Mouse (Mus musculus) gonadal fat pad, adult 2 months (tissue): ENCODE measurements around the gene Slc43a2. TPM values are rescaled to one million over a fixed set of nuclear protein-coding genes. Genes with fewer than 3 reads are reported as not detected.

ENCODE experiments used
- DNase-seq: peaks from one replicate; pipeline ENCODE4 v3.0.0-alpha.2; 2012; ENCODE audit warnings: low read depth
- polyA plus RNA-seq: library from polyadenylated mRNA; depleted of rRNA; stranded (reverse); fragments of >200 nt; gene quantifications from 2 replicates; pipeline ENCODE4 v1.2.3, GENCODE M21; 2012

Slc43a2 gene
- polyA plus RNA-seq, 1 experiment, result 23.8 TPM

- DNase-seq, result no peak
These were observed 1.7 kb upstream of the Slc43a2 start for GRCm38 (mm10) chr11:75529771-75530170.

DNA sequence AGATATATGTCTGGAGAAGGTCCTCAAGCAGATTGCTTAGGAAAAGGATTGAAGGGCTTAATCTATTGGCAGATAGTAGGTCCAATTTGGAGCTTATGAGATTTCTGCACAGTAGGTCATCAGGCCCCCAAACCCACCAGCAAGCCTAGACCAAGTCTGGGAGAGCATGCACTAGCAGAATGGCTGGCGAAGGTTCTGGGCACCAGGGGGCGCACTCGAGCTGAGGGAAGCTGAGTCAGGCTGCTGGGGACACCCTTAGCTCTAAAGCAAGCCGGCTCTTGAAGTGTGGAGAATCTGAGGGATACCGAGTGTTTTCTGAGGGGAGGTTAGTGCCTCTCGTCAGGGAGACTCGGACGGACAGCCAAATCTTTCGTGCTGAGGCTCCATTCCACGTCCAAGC lies 1.2 kb upstream of the Slc43a2 start:
- no peak for DNase-seq

DNA sequence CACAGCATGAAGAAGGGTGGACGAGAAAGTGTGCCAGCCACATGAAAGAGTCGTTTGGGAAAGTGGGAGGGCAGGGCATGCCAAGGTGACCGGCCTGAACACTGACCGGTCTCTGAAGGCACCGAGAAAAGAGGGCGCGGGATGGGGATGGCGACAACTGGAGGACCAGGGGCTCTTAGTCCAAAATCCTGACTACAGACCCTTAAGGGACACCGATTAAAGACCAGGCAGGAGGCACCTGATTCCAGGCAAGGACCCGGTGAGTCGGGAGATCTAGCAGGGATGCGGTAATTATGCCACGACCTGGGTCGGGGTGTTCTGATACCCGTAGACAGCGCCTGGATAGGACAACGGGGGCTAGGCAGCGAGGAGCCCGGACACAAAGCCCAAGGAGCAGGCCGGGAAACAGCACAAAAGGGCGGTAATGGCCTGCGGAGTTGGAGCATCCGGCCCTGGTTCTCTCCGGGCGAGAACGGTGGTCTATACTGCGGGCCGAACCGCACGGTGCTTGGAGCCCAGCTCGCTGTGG lies 585 bp upstream of the Slc43a2 start:
- DNase-seq, result no peak

DNA sequence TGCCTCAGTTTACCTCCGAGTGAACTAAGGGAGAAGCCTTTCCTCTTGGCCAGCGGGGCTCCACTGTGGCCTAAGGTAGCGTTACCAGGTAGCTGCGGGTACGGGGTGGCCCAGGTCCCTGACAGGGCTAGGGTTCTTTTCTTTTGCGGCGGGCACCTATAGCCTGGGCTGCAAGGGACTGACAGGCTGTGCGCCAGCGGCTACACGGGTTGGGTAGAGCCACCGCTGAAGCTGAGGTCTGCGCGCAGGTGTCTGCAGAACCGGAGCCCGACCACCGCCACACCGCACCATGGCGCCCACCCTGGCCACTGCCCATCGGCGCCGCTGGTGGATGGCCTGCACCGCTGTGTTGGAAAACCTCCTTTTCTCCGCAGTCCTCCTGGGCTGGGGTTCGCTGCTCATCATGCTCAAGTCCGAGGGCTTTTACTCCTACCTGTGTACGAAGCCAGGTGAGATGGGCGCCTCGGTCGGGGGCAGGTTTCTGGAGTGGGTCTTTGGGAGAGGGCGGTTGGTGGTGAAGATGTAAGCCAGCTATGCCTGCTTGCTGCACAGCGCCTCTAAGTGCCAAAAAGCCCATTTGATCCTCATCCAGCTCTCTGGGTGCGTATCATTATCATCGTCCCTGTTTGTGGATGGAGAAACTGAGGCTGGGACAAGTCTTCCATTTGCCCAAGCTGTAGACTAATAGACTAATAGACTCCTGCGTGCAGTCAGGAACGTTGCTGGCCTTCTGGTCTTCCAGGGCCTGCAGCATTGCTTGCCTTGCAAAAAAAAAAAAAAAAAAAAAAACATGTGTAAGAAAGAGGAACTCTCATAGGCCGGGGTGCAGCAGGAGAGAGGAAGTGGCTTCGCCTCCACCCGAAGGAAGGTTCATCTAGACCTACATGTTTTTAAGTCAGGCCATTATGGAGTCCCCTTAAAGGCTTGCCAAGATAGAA lies 1.1 kb downstream of the Slc43a2 start:
- DNase-seq, result no peak

DNA sequence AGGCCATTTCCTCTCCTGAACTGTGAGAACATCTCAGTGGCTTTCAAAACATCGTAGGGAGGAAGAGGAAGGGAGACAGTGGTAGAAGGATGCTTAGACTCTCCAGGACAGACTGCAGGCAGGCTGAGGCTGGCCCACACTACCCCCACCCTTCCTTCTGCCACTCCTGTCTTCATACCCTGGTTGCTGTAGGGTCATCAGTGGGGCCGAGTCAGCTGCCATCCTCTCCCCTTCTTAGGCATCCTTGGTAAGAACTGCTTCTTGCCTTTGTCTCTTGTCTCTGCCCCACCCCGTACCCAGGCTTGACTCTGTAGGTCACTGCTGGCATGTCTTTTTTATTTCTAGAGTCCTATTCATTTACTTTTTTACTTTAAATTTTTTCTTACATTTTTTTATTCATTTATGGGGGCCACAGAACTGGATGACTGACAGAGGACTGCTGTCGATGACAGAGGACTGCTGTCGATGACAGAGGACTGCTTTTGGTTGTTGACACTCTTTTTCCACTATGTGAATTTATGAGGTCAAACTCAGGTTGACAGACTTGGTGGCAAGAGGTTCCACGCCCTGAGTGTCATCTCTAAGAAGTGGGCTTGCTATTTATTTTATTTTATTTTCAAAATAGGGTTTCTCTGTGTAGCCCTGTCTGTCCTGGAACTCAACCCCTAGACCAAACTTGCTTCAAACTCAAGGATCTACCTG lies 2.0 kb downstream of the Slc43a2 start:
- no peak for DNase-seq

- no peak for DNase-seq
These were observed 3.0 kb downstream of the Slc43a2 start for GRCm38 (mm10) chr11:75534286-75535033.

DNA sequence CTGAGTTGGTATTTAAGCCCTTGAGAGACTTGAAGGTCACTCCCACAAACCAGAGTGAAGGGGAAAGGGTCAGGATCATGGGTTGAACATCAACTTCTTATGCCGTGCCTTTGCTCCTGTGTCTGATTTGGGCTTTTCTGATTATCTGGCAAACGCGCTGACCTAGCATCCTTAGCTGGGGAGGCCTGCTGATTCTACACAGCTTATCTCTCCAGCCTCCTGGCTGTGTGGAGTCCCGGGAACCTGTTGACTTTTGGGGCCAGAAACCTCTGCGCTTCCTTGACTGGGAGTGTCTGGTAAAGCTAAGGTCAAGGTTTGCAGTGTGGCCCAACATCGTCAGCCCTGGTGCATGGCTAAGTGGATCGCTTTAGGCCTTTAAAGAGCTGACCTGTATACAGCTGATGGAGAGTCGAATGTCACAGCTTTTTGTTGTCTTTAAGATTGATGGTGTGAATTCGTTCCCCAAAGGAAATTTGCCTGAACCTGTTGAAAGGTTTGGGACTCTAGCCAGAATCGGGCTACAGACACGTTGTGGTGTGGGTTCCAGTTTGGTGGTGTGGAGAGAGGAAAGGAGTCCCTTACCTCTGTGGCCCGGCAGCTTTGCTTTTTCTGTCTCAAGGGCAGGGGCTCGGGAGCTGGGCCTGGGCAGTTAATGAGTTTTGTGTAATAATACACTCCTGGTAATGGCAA lies 3.8 kb downstream of the Slc43a2 start:
- no peak for DNase-seq

GRCm38 (mm10) chr11:75536255-75537024 lies 4.9 kb downstream of the Slc43a2 start:
- DNase-seq, result no peak

- DNase-seq, result no peak
These were observed 5.5 kb downstream of the Slc43a2 start for GRCm38 (mm10) chr11:75537025-75537414.

- DNase-seq, result no peak
These were observed 6.1 kb downstream of the Slc43a2 start for GRCm38 (mm10) chr11:75537491-75538183.

GRCm38 (mm10) chr11:75538184-75538969 lies 6.9 kb downstream of the Slc43a2 start:
- no peak for DNase-seq

DNA sequence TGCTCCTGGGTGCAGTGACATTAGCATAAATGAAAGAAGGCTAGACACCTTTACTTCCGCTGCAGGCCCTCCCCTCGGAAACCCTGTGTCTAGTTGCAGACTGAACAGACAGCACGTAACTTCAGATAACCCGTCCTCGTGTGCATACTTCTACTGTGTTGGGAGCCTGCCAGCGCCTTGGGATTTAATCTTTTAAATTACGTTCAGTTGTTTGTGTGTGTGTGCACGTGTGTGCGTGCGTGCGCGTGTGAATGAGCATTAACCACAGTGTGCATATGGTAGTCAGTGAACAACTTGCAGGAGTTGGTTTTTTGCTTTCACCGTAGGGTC lies 7.4 kb downstream of the Slc43a2 start:
- no peak for DNase-seq

GRCm38 (mm10) chr11:75540209-75540608 lies 8.7 kb downstream of the Slc43a2 start:
- no peak for DNase-seq

- no peak for DNase-seq
These were observed 9.5 kb downstream of the Slc43a2 start for GRCm38 (mm10) chr11:75540710-75541581.

GRCm38 (mm10) chr11:75544713-75545112 lies 13.2 kb downstream of the Slc43a2 start:
- DNase-seq, result no peak

DNA sequence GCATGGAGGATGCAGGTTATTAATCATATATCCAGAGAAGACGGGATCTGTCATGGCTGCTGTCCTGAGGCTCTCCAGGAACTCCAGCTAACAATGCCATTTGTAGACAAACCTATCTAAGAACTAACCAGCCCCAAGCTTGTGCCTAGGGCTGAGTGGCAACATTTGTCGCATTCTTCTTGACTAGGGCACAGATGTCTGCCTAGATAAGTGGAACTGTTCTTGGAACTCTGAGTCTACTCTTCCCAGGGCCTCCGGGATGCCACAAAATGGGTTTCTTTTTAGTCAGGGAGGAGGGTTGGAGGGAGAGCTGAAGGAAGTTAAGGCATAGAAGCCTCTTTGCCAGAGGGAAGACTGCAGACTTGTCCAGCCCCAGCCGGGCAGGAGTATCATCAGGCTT lies 14.6 kb downstream of the Slc43a2 start:
- DNase-seq, result no peak

GRCm38 (mm10) chr11:75549658-75550111 lies 18.2 kb downstream of the Slc43a2 start:
- DNase-seq, result no peak
